In the genomic region with DNA sequence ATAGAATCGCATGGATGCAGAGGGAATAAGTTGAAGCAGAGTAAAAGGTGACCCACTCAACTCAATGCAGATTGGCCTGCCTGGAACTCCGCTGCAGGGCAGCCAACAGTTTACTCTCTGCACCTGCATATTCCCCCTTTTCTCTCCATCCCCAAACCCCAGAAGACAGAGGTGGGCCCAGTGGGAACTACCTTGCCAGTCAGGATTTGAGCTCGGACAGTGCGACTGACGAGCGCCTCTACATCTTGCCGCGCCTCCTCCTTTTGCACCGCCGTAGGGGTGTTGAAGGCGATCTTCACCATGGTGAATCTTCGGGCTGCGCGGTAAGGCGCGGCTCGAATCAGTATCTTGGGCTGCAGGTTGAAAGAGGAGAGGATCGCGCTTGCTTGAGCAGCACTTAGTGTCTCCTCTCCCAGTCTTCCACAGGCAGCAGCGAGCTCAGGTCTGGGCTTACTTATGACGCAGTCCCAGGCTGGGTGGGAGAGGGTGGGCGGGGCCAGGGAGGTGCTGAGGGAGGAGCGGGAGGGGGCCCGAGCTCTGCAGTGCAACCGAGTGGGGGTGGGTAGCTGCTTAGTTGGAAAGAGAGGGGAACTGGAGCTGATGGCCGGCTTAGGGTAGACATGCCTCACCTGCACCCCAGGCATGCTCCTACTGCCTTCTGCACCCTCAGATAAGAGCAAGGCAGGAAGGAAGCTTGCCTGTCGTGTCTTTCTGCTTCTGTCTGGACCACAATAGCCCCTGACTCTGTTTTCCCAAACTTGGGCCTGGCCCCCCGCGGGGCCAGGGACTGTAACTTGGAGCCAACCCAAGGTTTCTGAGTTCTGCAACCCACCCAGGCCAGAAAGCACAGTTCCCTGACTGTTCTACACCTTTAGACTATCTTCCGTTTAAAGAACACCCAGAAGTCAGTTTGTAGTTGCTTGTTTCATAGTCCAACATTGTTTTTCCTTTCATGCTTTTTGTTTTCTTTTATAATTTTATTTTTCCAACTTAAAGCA, we compare ENCODE assay signal across 9 mouse cellular contexts. TPM values are rescaled to one million over a fixed set of nuclear protein-coding genes. Genes with fewer than 3 reads are reported as not detected.
DNase-seq lines count a peak whose midpoint lies in the region; ATAC-seq and TF ChIP-seq lines count a peak whose summit lies in the region.
"Had no signal": no experiment of that assay in that cellular context is flagged by ENCODE, and none has a peak within 500 bp of the region (broad histone marks: within the 10 kb centered on the region; RNA-seq: fewer than 3 reads in every experiment).

TSS of gene Itm2a (minus strand) at position 462 of the 998 bp plus-strand sequence.

- WGBS in kidney, adult 2 months = 2% methylated on average over 30 of the region's 30 CpGs
- WGBS in hindbrain, postnatal 0 days = 26% methylated on average over 30 of the region's 30 CpGs
- 11% methylated on average over 26 of the region's 30 CpGs for WGBS in limb, embryonic 11.5 days
- WGBS in midbrain, embryonic 13.5 days = 17% methylated on average over 30 of the region's 30 CpGs
- WGBS in stomach, embryonic 14.5 days = 22% methylated on average over 30 of the region's 30 CpGs

- no peaks in the 10 kb centered on the region for H3K9me3 ChIP-seq in hindbrain, postnatal 0 days (ENCODE audit: low read length)
- no peaks in the 10 kb centered on the region for H3K9me3 ChIP-seq in limb, embryonic 11.5 days (ENCODE audit: control insufficient read depth, low read length)
- no peaks in the 10 kb centered on the region for H3K9me3 ChIP-seq in midbrain, embryonic 13.5 days
- no peaks in the 10 kb centered on the region for H3K9me3 ChIP-seq in stomach, embryonic 14.5 days (ENCODE audit: control insufficient read depth, low read depth, low read length)

- H3K27ac ChIP-seq in kidney, adult 2 months (ENCODE audit: insufficient read depth, low read depth, low read length) = no peak within 1 kb of the TSS
- H3K27ac ChIP-seq in hindbrain, postnatal 0 days = no peak within 1 kb of the TSS
- H3K27ac ChIP-seq in limb, embryonic 11.5 days (replicated peaks; ENCODE audit: low read depth, low read length) = peak within 1 kb of the TSS; percentile 52
- H3K27ac ChIP-seq in midbrain, embryonic 13.5 days = no peak within 1 kb of the TSS
- H3K27ac ChIP-seq in stomach, embryonic 14.5 days (ENCODE audit: low read length) = peak within 1 kb of the TSS; percentile 82

- peak within 1 kb of the TSS; percentile 64 for H3K4me3 ChIP-seq in kidney, adult 2 months (ENCODE audit: insufficient read depth, low read depth, low read length)
- H3K4me3 ChIP-seq in hindbrain, postnatal 0 days (ENCODE audit: low read length) = peak within 1 kb of the TSS; percentile 47
- peak within 1 kb of the TSS; percentile 50 for H3K4me3 ChIP-seq in limb, embryonic 11.5 days (ENCODE audit: low read depth, low read length)
- H3K4me3 ChIP-seq in midbrain, embryonic 13.5 days (replicated peaks) = peak within 1 kb of the TSS; percentile 50
- peak within 1 kb of the TSS; percentile 48 for H3K4me3 ChIP-seq in stomach, embryonic 14.5 days (ENCODE audit: low read depth, low read length)

- TF ChIP-seq CTCF in kidney, adult 2 months (conservative IDR thresholded peaks at IDR 0.05; ENCODE audit: insufficient read depth, insufficient read length, low read depth, low read length) = no peak
- no peak for TF ChIP-seq CTCF in hindbrain, postnatal 0 days (IDR thresholded peaks at IDR 0.05; ENCODE audit: low read depth)

- peak; percentile 1 for DNase-seq in kidney, adult 2 months
- no peak for DNase-seq in kidney, adult 8-10 months
- peak; percentile 39 for DNase-seq in gastrocnemius, postnatal 25 days
- peak; percentile 23 for DNase-seq in hindbrain, postnatal 0 days (ENCODE audit: low spot score)
- peak; percentile 74 for DNase-seq in limb, embryonic 11.5 days (ENCODE audit: low spot score)

- H3K9ac ChIP-seq in hindbrain, postnatal 0 days (replicated peaks; ENCODE audit: low read length) = peak within 1 kb of the TSS; percentile 28; the same call in 1 of the 2 replicates
- peak within 1 kb of the TSS; percentile 62 for H3K9ac ChIP-seq in limb, embryonic 11.5 days (ENCODE audit: low read length)
- H3K9ac ChIP-seq in midbrain, embryonic 13.5 days (replicated peaks) = peak within 1 kb of the TSS; percentile 51
- peak within 1 kb of the TSS; percentile 48 for H3K9ac ChIP-seq in stomach, embryonic 14.5 days (replicated peaks; ENCODE audit: low read depth, low read length)

- peak; percentile 91 for ATAC-seq in common myeloid progenitor, adult 5-6 weeks (replicated peaks; ENCODE audit: low read depth, poor library complexity, severe bottlenecking)
- ATAC-seq in hindbrain, postnatal 0 days = peak; percentile 83
- ATAC-seq in limb, embryonic 11.5 days (ENCODE audit: insufficient number of reproducible peaks, low FRiP score, low TSS enrichment, low read depth) = peak; percentile 93
- peak; percentile 97 for ATAC-seq in midbrain, embryonic 13.5 days
- ATAC-seq in stomach, embryonic 14.5 days (ENCODE audit: insufficient number of reproducible peaks, insufficient read depth, low FRiP score, low read depth) = peak; percentile 95
- ATAC-seq: Patski had no signal

- no peaks in the 10 kb centered on the region for H3K27me3 ChIP-seq in kidney, adult 2 months (replicated peaks; ENCODE audit: control insufficient read depth, insufficient read depth, low read length)
- no peaks in the 10 kb centered on the region for H3K27me3 ChIP-seq in hindbrain, postnatal 0 days (ENCODE audit: insufficient read depth, low read length)
- H3K27me3 ChIP-seq in limb, embryonic 11.5 days (ENCODE audit: control insufficient read depth, insufficient read depth, low read length) = no peaks in the 10 kb centered on the region
- H3K27me3 ChIP-seq in midbrain, embryonic 13.5 days = peaks cover 11% of the 10 kb centered on the region; the same call in 1 of the 2 replicates
- no peaks in the 10 kb centered on the region for H3K27me3 ChIP-seq in stomach, embryonic 14.5 days (ENCODE audit: control insufficient read depth, insufficient read depth, low read length)

- H3K36me3 ChIP-seq in kidney, adult 2 months (ENCODE audit: control insufficient read depth, insufficient read depth, low read length) = no peaks in the 10 kb centered on the region
- H3K36me3 ChIP-seq in hindbrain, postnatal 0 days (ENCODE audit: insufficient read depth, low read length) = no peaks in the 10 kb centered on the region
- H3K36me3 ChIP-seq in limb, embryonic 11.5 days (ENCODE audit: control insufficient read depth, insufficient read depth, low read length) = no peaks in the 10 kb centered on the region
- no peaks in the 10 kb centered on the region for H3K36me3 ChIP-seq in midbrain, embryonic 13.5 days
- no peaks in the 10 kb centered on the region; the same call in 1 of the 2 replicates for H3K36me3 ChIP-seq in stomach, embryonic 14.5 days (ENCODE audit: control insufficient read depth, insufficient read depth, low read length)

- H3K4me2 ChIP-seq in hindbrain, postnatal 0 days (ENCODE audit: low read depth, low read length) = peak within 1 kb of the TSS; percentile 69
- H3K4me2 ChIP-seq in limb, embryonic 11.5 days (ENCODE audit: low read depth, severe bottlenecking) = peak within 1 kb of the TSS; percentile 34
- peak within 1 kb of the TSS; percentile 72 for H3K4me2 ChIP-seq in midbrain, embryonic 13.5 days (replicated peaks)
- H3K4me2 ChIP-seq in stomach, embryonic 14.5 days (replicated peaks; ENCODE audit: low read depth, low read length) = peak within 1 kb of the TSS; percentile 40

- no peaks in the 10 kb centered on the region for H3K4me1 ChIP-seq in kidney, adult 2 months (ENCODE audit: control insufficient read depth, insufficient read depth, low read length)
- no peaks in the 10 kb centered on the region for H3K4me1 ChIP-seq in hindbrain, postnatal 0 days (ENCODE audit: insufficient read depth, low read length)
- H3K4me1 ChIP-seq in limb, embryonic 11.5 days (ENCODE audit: control insufficient read depth, insufficient read depth, low read length) = no peaks in the 10 kb centered on the region
- peaks cover 3% of the 10 kb centered on the region; the same call in 1 of the 2 replicates for H3K4me1 ChIP-seq in midbrain, embryonic 13.5 days (replicated peaks)
- H3K4me1 ChIP-seq in stomach, embryonic 14.5 days (ENCODE audit: control insufficient read depth, insufficient read depth, low read length) = no peaks in the 10 kb centered on the region; the same call in 1 of the 2 replicates

- TF ChIP-seq POLR2A in kidney, adult 2 months (IDR thresholded peaks at IDR 0.05; ENCODE audit: low read depth, low read length) = no peak

RNA-seq across cellular contexts. Expression of gene Itm2a, which starts in this region (rescaled TPM):
- 3.3 and 6.1 TPM in 2 replicates for polyA plus RNA-seq in kidney, adult 2 months (2012; rRNA removed)
- total RNA-seq in common myeloid progenitor, adult 5-6 weeks (2017) = 3.2 and 4.3 TPM in 2 replicates
- 100 to 1,000 TPM; 226 to 456 TPM for total RNA-seq in gastrocnemius, postnatal 25 days (2021)
- total RNA-seq in hindbrain, postnatal 0 days (2014; rRNA removed) = 47.7 and 50.3 TPM in 2 replicates
- 179 and 185 TPM in 2 replicates for polyA plus RNA-seq in hindbrain, postnatal 0 days (2015; fragmentation: Nextera tagmentation; extraction: Ambion mirVana)
- polyA plus RNA-seq in limb, embryonic 11.5 days (2014; fragmentation: Nextera tagmentation; extraction: Ambion mirVana) = 496 and 532 TPM in 2 replicates
- 117 and 120 TPM in 2 replicates for polyA plus RNA-seq in midbrain, embryonic 13.5 days (2015; fragmentation: Nextera tagmentation; extraction: Ambion mirVana)
- 1,448 and 1,513 TPM in 2 replicates for polyA plus RNA-seq in stomach, embryonic 14.5 days (2014; fragmentation: Nextera tagmentation; extraction: Ambion mirVana)

Comparison
In these comparisons a context has a peak if more than half of its experiments do, and no peak if none do; other contexts are left out.
1. RNA of gene Itm2a (polyA plus RNA-seq): 1,448 to 1,513 TPM in stomach, embryonic 14.5 days, 496 to 532 TPM in limb, embryonic 11.5 days, 179 to 185 TPM in hindbrain, postnatal 0 days and 117 to 120 TPM in midbrain, embryonic 13.5 days; 3.3 to 6.1 TPM in kidney, adult 2 months; every median in the first group is over 10 times any median in the second.
2. DNase-seq: peak in kidney, adult 2 months (single experiment), gastrocnemius, postnatal 25 days (single experiment), hindbrain, postnatal 0 days (single experiment) and limb, embryonic 11.5 days (single experiment); none in kidney, adult 8-10 months (0 of 2).
3. H3K27ac ChIP-seq: peak in limb, embryonic 11.5 days (single experiment) and stomach, embryonic 14.5 days (single experiment); none in kidney, adult 2 months (single experiment), hindbrain, postnatal 0 days (single experiment) and midbrain, embryonic 13.5 days (single experiment).
4. Peak in every context shown above with its lines, with median percentiles within 50 percentile points of each other: H3K4me3 ChIP-seq, ATAC-seq, H3K4me2 ChIP-seq and H3K9ac ChIP-seq.